Mouse (Mus musculus): ENCODE measurements around the gene Klhl7. TPM values are rescaled to one million over a fixed set of nuclear protein-coding genes. Genes with fewer than 3 reads are reported as not detected.
A peak's percentile ranks its signal among the peaks of the same experiment; 100 is the strongest.

The Klhl7 gene
- polyA plus RNA-seq, 1 experiment from 2014 or later: 61.9 TPM

DNA sequence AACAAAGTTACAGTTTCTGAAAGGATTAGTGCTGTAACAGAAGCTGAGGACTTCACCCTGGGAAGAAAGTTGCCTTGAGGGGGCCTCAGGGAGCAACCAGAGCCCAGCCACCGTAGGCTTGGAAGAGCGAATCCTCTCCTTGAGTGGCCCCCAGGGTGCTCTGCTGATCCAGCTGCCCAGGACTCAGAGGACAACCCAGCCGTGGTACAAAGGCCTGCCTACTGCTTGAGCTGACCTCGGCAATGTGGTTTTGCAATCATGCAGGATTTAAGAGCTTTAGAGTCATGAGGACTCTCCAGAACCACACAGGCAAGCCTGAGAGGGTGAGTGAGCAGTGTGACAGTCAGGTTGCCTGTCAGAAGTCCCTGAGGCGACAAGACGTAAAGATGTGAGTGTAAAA is 28.4 kb upstream of the Klhl7 start:
- WGBS: 69% methylated on average over 6 of the region's 6 CpGs
- 0 out of 2 replicates have a peak, but pooled peaks cover 5% of the 10 kb centered on the region for H3K4me1 ChIP-seq (replicated peaks)
- no peaks in the 10 kb centered on the region for H3K9me3 ChIP-seq
- H3K27ac ChIP-seq: no peak overlapping the region
- H3K4me2 ChIP-seq: no peak overlapping the region
- ATAC-seq (ENCODE audit: insufficient number of reproducible peaks, insufficient read depth, low FRiP score, low TSS enrichment, low read depth): no peak
- no peak overlapping the region for H3K9ac ChIP-seq (replicated peaks)
- H3K4me3 ChIP-seq (replicated peaks): no peak overlapping the region
- no peaks in the 10 kb centered on the region for H3K36me3 ChIP-seq
- no peaks in the 10 kb centered on the region for H3K27me3 ChIP-seq

DNA sequence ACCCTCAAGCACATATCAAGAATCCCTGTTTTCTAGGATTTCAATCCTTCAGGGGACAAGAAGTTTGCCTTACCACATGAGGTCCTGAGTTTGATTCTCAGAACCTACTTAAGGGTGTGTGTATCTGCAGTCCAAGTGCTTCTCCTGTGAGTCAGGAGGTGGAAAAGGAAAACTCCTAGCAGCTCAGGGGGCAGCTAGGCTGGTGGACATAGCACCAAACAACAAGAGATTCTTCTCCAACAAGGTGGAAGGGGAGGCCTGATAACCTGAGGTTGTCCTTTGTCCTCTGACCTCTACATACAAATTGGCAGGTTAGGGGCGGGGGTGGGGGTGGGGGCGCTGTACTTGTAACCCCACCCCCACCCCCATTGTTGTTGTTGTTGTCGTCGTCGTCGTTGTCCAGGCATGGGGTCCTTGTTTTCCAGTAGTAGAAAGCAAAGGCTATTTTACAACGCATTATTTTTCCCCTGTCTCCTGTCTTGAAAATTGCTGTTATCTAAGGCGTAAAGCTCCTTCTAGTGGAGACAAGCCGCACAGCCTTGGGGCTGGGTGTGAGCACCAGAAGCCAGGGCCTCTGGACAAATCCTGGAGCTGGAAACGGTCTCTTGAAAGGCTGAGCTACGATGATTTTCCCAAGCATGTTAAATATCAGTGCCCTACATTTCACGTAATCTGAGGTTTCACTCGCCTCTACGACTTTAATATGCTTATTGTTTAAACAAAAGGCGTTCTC is 23.3 kb upstream of the Klhl7 start:
- 0 out of 2 replicates have a peak overlapping the region, but pooled peaks have one; percentile 17 for H3K27ac ChIP-seq
- H3K4me2 ChIP-seq: peak overlapping the region; percentile 50
- H3K27me3 ChIP-seq: no peaks in the 10 kb centered on the region
- peak overlapping the region; percentile 47; the same call in 1 of the 2 replicates for H3K9ac ChIP-seq (replicated peaks)
- ATAC-seq (ENCODE audit: insufficient number of reproducible peaks, insufficient read depth, low FRiP score, low TSS enrichment, low read depth): peak; percentile 37; the same call in 1 of the 2 replicates
- 0 out of 2 replicates have a peak, but pooled peaks cover 7% of the 10 kb centered on the region for H3K4me1 ChIP-seq (replicated peaks)
- no peaks in the 10 kb centered on the region for H3K36me3 ChIP-seq
- H3K9me3 ChIP-seq: no peaks in the 10 kb centered on the region
- 2% methylated on average over 15 of the region's 15 CpGs for WGBS
- peak overlapping the region; percentile 28 for H3K4me3 ChIP-seq (replicated peaks)

DNA sequence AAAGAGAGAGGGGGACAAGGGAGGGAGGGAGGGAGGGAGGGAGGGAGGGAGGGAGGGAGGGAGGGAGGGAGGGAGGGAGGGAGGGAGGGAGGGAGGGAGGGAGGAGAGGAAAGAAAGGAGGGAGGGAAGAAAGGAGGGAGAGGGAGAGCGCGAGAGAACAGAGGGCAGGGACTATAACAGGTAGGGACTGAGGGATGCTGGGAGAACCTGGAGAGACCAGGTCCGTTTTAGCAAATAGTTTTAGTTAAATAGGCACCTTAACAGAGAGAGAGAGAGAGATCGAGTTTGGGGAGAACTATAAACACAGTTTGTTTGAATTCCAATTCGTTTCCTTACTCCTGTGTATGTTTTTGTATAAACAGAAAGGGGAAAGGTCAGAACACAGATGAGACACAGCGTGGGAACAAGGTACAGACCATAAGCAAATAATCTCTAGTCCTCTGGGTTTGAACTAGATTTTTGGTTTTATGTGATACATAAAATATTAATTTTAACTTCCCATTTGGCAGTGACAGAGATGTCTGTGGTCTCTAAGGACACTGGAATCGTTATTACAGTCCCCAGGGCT is 22.6 kb upstream of the Klhl7 start:
- H3K27me3 ChIP-seq: no peaks in the 10 kb centered on the region
- 0 out of 2 replicates have a peak, but pooled peaks cover 7% of the 10 kb centered on the region for H3K4me1 ChIP-seq (replicated peaks)
- peak overlapping the region; percentile 28 for H3K4me3 ChIP-seq (replicated peaks)
- ATAC-seq (ENCODE audit: insufficient number of reproducible peaks, insufficient read depth, low FRiP score, low TSS enrichment, low read depth): no peak
- no peaks in the 10 kb centered on the region for H3K36me3 ChIP-seq
- no peaks in the 10 kb centered on the region for H3K9me3 ChIP-seq
- WGBS: 19% methylated on average over 7 of the region's 7 CpGs
- peak overlapping the region; percentile 50 for H3K4me2 ChIP-seq
- H3K27ac ChIP-seq: no peak overlapping the region
- H3K9ac ChIP-seq (replicated peaks): no peak overlapping the region

DNA sequence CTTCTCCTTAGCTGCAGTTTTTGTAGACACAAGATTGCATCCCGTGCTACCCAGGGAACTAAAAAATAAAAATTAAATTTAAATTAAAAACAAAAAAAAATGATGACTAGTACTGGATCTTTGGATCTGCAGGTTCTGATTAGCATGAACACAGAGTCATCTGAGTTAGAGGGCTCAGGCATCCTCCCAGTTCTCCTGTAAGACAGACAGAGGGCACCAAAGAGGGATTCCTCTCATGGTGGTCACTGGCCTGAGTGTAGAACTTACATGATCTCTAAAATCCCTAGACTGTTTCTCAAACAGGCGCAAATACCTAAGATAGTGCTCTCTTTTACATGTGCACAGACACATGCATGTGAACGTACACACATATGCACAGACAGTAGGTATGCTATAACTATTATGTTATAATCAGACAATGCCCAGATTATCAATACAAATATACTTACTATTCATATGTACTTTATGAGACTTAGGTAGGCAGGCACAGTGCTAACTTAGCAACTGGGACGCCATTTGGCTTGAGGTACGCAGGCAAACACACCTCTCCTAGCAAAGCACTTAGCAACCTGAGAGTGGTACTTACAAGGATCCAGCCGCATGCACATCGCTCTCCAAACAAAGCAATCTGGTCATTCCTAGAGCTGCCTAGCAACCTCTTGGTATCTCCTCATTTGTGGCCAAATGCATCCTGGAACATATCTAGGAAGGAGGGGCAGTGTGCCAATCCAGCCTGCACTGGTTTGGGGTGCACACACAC is 21.8 kb upstream of the Klhl7 start:
- no peaks in the 10 kb centered on the region for H3K36me3 ChIP-seq
- ATAC-seq (ENCODE audit: insufficient number of reproducible peaks, insufficient read depth, low FRiP score, low TSS enrichment, low read depth): no peak
- no peaks in the 10 kb centered on the region for H3K27me3 ChIP-seq
- no peak overlapping the region for H3K4me2 ChIP-seq
- H3K4me1 ChIP-seq (replicated peaks): 0 out of 2 replicates have a peak, but pooled peaks cover 7% of the 10 kb centered on the region
- H3K4me3 ChIP-seq (replicated peaks): no peak overlapping the region
- H3K9me3 ChIP-seq: no peaks in the 10 kb centered on the region
- WGBS: 90% methylated on average over 7 of the region's 7 CpGs
- H3K27ac ChIP-seq: no peak overlapping the region
- no peak overlapping the region for H3K9ac ChIP-seq (replicated peaks)

DNA sequence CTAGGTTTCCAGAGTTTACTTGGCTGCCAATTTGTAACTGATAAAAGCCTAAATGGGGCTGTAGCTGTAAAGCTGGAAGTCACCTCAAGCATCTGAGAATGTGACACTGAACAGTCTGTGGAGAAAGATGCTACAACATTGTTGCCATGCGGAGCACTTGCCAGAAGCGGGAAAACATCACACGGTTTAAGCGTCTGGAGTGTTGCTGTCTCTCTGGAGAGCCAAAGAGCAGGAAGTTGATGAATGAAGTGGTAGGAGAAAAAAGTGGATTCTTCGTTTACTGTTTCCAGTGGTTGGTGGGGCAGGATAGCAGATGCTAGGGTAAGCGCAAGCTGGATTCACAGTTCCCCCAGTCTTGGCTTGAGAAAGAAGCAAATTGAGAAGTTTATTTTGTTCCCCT is 19.6 kb upstream of the Klhl7 start:
- H3K27ac ChIP-seq: no peak overlapping the region
- no peak overlapping the region for H3K4me2 ChIP-seq
- ATAC-seq (ENCODE audit: insufficient number of reproducible peaks, insufficient read depth, low FRiP score, low TSS enrichment, low read depth): no peak
- H3K9ac ChIP-seq (replicated peaks): no peak overlapping the region
- 62% methylated on average over 6 of the region's 6 CpGs for WGBS
- H3K36me3 ChIP-seq: no peaks in the 10 kb centered on the region
- no peaks in the 10 kb centered on the region for H3K27me3 ChIP-seq
- no peaks in the 10 kb centered on the region for H3K9me3 ChIP-seq
- 0 out of 2 replicates have a peak, but pooled peaks cover 7% of the 10 kb centered on the region for H3K4me1 ChIP-seq (replicated peaks)
- no peak overlapping the region for H3K4me3 ChIP-seq (replicated peaks)

DNA sequence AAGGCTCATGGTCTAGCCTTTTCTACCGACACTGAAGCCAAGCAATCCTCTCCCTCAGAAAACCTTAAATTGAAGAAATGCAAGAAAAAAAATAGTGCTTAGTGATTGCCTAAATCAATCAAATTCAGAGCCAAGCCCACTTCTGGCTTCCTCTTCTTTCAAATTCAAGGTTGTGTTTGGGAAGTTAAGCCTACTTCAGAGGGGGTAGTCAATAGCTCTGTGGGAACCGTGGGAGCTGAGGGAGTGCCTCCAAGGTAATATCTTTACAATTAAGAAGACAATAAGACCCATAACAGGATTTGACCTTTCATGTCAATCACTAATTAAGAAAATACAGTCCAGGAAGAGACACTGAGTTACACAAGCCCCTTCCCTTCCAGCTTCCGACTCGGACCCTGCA is 15.6 kb upstream of the Klhl7 start:
- ATAC-seq (ENCODE audit: insufficient number of reproducible peaks, insufficient read depth, low FRiP score, low TSS enrichment, low read depth): no peak
- H3K9ac ChIP-seq (replicated peaks): no peak overlapping the region
- no peak overlapping the region for H3K4me2 ChIP-seq
- H3K4me3 ChIP-seq (replicated peaks): no peak overlapping the region
- no peak overlapping the region for H3K27ac ChIP-seq
- WGBS: 73% methylated on average over 4 of the region's 4 CpGs
- H3K4me1 ChIP-seq (replicated peaks): no peaks in the 10 kb centered on the region
- no peaks in the 10 kb centered on the region for H3K9me3 ChIP-seq
- no peaks in the 10 kb centered on the region for H3K36me3 ChIP-seq
- no peaks in the 10 kb centered on the region for H3K27me3 ChIP-seq

DNA sequence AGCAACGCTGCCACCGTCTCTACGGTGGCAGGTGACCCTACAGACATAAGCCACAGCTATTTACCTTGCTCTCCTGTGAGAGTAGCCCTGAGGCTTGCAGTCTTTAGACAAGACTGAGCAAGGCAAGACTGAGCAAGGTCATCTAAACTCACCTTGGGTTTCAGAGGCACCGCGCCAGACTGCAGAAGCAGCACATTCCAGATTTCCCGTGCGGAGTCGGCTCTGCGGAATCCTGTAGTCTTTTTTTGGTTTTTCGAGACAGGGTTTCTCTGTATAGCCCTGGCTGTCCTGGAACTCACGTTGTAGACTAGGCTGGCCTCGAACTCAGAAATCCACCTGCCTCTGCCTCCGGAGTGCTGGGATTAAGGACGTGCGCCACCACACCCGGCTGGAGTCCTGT is 14.2 kb upstream of the Klhl7 start:
- Histone ChIP-seq H3K4me2 (no peak overlapping the region), H3K36me3 (no peaks in the 10 kb centered on the region), H3K9me3 (no peaks in the 10 kb centered on the region), H3K4me3 (replicated peaks) (no peak overlapping the region), H3K4me1 (replicated peaks) (no peaks in the 10 kb centered on the region), H3K27ac (no peak overlapping the region), H3K9ac (replicated peaks) (no peak overlapping the region), H3K27me3 (no peaks in the 10 kb centered on the region)
- no peak for ATAC-seq (ENCODE audit: insufficient number of reproducible peaks, insufficient read depth, low FRiP score, low TSS enrichment, low read depth)
- 85% methylated on average over 16 of the region's 16 CpGs for WGBS

DNA sequence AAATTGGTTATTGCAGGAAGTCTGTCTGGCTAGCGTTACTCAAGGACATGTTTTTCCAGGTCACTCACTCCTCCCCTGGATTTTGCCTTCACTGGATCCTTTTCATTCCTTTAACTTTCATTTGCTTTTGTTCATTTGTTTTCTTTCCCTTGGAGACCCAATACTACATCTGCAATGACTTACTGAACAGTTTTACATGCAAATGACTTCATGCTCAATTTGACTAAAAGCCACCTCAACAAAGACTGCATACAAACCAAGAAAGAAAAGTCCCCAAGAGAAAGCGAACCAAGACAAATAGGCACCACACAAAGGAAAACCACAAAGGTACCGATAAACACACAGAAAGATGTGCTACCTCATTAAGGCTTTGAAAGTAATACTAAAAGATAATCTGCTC is 13.5 kb upstream of the Klhl7 start:
- Histone ChIP-seq H3K36me3 (no peaks in the 10 kb centered on the region), H3K9ac (replicated peaks) (no peak overlapping the region), H3K4me1 (replicated peaks) (no peaks in the 10 kb centered on the region), H3K27me3 (no peaks in the 10 kb centered on the region), H3K4me2 (no peak overlapping the region), H3K9me3 (no peaks in the 10 kb centered on the region), H3K4me3 (replicated peaks) (no peak overlapping the region), H3K27ac (no peak overlapping the region)
- no peak for ATAC-seq (ENCODE audit: insufficient number of reproducible peaks, insufficient read depth, low FRiP score, low TSS enrichment, low read depth)
- WGBS: 81% methylated on average over 3 of the region's 3 CpGs

DNA sequence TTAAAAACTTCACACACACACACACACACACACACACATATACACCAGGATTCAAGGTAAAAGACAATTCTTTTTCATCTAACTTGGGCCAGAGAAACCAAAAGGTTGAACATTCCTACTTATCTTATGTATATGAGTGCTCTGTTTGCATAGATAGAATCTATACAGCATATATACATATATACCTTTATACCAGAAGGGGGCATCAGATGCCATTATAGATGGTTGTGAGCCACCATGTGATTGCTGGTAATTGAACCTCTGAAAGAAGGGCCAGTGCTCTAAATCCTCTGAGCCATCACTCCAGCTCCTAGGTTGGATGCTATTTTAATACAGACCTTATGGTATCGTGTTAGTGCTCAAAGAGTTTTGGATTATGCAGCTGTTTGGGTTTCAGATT is 12.0 kb upstream of the Klhl7 start:
- Histone ChIP-seq H3K4me1 (replicated peaks) (no peaks in the 10 kb centered on the region), H3K27me3 (no peaks in the 10 kb centered on the region), H3K9ac (replicated peaks) (no peak overlapping the region), H3K36me3 (no peaks in the 10 kb centered on the region), H3K4me2 (no peak overlapping the region), H3K27ac (no peak overlapping the region), H3K4me3 (replicated peaks) (no peak overlapping the region), H3K9me3 (no peaks in the 10 kb centered on the region)
- WGBS: 92% methylated on average over 1 of the region's 1 CpGs
- ATAC-seq (ENCODE audit: insufficient number of reproducible peaks, insufficient read depth, low FRiP score, low TSS enrichment, low read depth): no peak

DNA sequence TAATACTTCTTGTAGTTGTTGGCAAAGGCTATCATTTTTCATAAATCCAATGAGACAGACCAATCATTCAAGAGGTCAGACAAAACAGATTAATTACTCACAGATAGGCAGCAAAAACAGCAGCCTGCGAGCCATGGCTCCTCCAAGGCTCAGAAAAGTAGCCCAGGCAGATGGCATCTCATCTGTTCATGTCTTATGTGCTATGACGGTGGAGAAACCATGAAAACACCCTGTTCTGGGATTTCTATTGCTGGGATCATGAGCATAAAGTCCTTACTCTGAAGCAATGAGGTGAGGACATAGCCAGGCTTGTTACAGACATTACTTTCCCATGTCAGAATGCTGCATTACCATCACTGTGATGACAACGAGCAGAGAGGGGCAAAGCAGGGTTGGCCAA is 7.9 kb upstream of the Klhl7 start:
- no peak for ATAC-seq (ENCODE audit: insufficient number of reproducible peaks, insufficient read depth, low FRiP score, low TSS enrichment, low read depth)
- H3K4me2 ChIP-seq: no peak overlapping the region
- no peaks in the 10 kb centered on the region for H3K9me3 ChIP-seq
- no peaks in the 10 kb centered on the region for H3K27me3 ChIP-seq
- H3K9ac ChIP-seq (replicated peaks): no peak overlapping the region
- no peaks in the 10 kb centered on the region for H3K4me1 ChIP-seq (replicated peaks)
- H3K36me3 ChIP-seq: no peaks in the 10 kb centered on the region
- H3K4me3 ChIP-seq (replicated peaks): no peak overlapping the region
- 80% methylated on average over 3 of the region's 3 CpGs for WGBS
- H3K27ac ChIP-seq: no peak overlapping the region

DNA sequence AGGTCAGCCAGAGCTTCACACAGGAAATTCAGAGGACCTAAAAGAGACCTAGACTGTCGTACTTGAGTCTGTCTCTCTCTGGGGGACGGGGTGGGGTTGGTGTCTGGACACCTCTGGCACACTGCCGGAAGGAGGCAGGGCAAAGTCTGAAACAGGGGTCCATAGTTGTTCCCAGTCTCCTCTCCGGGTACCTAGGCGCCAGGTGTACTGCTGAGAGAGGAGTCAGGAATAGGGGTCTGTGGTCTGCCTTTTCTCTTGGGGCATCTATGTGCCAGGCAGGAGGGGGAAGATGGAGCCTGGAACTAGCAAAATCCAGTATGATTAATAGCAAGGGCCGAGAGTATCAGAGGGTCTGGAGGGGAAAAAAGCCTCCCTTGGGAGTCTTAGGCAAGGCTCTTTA is 5.0 kb upstream of the Klhl7 start:
- WGBS: 76% methylated on average over 6 of the region's 6 CpGs

More for the DNA sequence above, 5.0 kb upstream of the Klhl7 start:
- Histone ChIP-seq H3K9ac (replicated peaks) (no peak overlapping the region), H3K4me2 (no peak overlapping the region), H3K4me1 (replicated peaks) (no peaks in the 10 kb centered on the region), H3K27me3 (no peaks in the 10 kb centered on the region), H3K4me3 (replicated peaks) (no peak overlapping the region), H3K9me3 (no peaks in the 10 kb centered on the region), H3K27ac (no peak overlapping the region), H3K36me3 (no peaks in the 10 kb centered on the region)
- ATAC-seq (ENCODE audit: insufficient number of reproducible peaks, insufficient read depth, low FRiP score, low TSS enrichment, low read depth): no peak

Measured in limb, embryonic 12.5 days (tissue).